Mouse (Mus musculus): ENCODE results near the gene Zfp46.
A peak's percentile ranks its signal among the peaks of the same experiment; 100 is the strongest.

Zfp46 gene

GRCm38 (mm10) chr4:136311042-136311999 is 26.8 kb downstream of the Zfp46 start:
- peak; percentile 57 for DNase-seq (ENCODE audit: low spot score)

DNA sequence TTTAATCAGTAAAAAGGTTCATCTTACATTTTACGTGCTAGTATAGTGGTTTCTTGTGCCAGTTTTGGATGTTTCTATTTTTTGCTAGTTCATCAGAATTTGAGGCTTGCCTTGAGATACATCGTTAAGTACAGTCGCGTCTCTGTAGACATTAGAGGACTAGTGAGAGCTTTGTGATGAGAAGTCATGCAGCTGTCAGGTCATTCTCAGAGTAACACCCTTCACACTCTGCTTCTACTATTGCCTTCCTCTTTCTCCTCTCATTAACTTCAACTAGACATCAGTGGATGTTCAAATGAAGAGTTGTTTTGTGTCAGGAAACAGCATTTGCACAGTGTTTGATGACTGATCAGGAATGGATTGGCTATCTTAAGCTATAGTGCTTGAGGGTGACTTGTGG is 28.1 kb downstream of the Zfp46 start:
- peak; percentile 21 for DNase-seq (ENCODE audit: low spot score)

DNA sequence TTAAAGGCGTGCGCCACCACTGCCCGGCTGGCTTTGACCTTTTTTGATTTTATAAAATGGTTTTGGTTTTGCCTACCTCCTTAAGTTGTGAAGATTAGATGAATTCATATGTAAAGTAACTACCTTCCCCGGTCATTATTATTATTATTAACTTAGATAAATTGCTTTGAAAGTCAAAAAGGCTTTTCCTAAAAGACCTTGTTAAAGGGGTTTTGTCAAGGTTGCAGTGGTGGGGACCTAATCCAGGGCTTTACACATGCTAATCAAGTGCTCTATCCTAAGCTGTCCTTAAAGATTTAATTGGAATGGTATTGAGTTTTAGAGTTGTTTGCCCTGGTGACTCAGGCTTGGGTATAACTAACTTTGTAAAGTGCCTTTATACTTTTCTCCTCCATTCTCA is 33.2 kb downstream of the Zfp46 start:
- DNase-seq (ENCODE audit: low spot score), result no peak

DNA sequence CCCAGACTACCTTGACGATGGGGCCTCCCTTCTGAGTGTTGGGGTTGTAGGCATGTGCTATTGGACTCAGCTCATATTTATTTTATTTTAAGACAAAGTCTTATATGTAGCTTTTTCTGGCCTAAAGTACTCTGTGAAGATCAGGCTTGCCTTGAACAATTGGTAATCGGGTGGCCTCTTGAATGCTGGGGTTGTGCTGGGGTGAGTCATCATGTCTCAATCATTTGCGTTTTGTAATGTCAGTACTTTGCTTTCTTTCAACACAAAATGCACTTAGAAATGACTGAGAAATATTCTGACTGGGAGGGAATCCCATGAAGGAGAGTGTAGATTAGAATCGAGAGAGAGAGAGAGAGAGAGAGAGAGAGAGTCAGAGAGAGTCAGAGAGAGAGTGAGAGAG is 35.5 kb downstream of the Zfp46 start:
- DNase-seq (ENCODE audit: low spot score), result no peak

GRCm38 (mm10) chr4:136324226-136324625 is 39.7 kb downstream of the Zfp46 start:
- DNase-seq (ENCODE audit: low spot score), result no peak

- DNase-seq (ENCODE audit: low spot score), result no peak
Observed at GRCm38 (mm10) chr4:136327238-136327637, 42.8 kb downstream of the Zfp46 start.

DNA sequence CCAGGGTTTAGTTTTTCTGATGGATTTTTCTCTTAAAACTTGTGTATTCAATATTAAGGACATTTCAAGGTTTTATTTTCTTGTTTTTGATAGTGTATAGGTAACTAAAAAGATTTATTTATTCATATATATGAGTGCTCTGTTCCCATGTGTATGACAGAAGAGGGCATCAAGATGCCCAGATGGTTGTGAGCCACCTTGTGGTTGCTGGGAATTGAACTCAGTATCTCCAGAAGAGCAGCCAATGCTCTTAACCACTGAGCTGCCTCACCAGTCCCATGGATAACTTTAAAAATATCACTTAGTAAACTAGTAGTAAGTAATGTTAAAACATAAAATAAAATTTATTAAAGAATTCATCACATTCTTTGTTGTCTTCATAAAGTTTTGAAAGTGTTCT is 43.6 kb downstream of the Zfp46 start:
- DNase-seq (ENCODE audit: low spot score), result no peak

GRCm38 (mm10) chr4:136331709-136332108 is 47.2 kb downstream of the Zfp46 start:
- DNase-seq (ENCODE audit: low spot score), result no peak

DNA sequence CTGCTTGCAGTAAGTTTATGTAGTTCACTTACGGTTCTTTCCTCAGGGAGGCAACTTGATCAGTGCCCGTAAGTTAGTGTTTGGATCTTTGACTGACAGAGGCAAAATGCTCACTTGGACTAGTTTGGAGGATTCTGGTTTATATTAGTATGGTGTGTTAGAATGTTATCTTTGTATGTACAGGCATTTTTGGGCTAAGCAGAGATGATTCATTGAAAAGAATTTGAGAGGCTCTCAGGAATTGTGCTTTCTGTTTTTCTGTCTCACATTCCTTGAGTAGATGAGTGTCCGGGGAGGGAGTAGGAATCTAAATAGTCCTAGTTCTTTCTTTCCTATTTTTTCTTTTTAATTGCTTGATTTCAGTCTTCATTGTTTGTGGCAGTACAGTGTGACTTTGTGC is 48.7 kb downstream of the Zfp46 start:
- DNase-seq (ENCODE audit: low spot score), result no peak

DNA sequence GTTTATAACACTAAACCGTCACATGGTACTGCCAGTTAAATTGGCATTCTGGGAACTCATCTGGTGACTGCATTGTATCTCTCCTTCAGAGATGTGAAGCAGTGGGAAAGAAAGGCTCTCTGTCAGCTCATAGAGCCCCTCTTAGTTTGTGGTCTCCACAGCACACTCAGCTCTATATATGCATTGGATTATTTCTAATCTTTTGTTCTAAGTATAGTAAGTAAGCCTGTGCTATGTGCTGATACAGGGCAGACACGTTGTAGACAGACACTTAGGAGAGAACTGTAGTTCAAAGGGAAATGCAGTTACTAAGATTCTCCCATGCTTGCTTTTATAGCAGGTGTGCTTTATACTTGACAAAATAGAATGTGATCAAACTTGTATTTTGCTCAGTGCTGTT is 50.6 kb downstream of the Zfp46 start:
- DNase-seq (ENCODE audit: low spot score), result no peak

- DNase-seq (ENCODE audit: low spot score), result no peak
Observed at GRCm38 (mm10) chr4:136337129-136337528, 52.6 kb downstream of the Zfp46 start.
